Mouse (Mus musculus): ENCODE measurements at regions not wholly inside any gene's neighbourhood (a gene's known extent, or its start where the extent isn't known, plus 50 kb on each side); places are given as distances from the start of the nearest gene placed in this dataset.

- WGBS = 87% methylated on average over 2 of the region's 2 CpGs
- H3K9me3 ChIP-seq = no peaks in the 10 kb centered on the region
- H3K27me3 ChIP-seq (replicated peaks) = no peaks in the 10 kb centered on the region
- no peaks in the 10 kb centered on the region for H3K36me3 ChIP-seq (replicated peaks)
- no peak overlapping the region for H3K4me3 ChIP-seq
- no peak overlapping the region for H3K9ac ChIP-seq
- no peaks in the 10 kb centered on the region for H3K4me1 ChIP-seq
- no peak for ATAC-seq (replicated peaks)
- H3K4me2 ChIP-seq = no peak overlapping the region
- H3K27ac ChIP-seq = no peak overlapping the region
Measured at GRCm38 (mm10) chr13:60340068-60340467, 162.9 kb upstream of the Gas1 start.

- no peak for ATAC-seq (replicated peaks)
- Histone ChIP-seq H3K4me2 (no peak overlapping the region), H3K36me3 (replicated peaks) (no peaks in the 10 kb centered on the region), H3K9ac (no peak overlapping the region), H3K4me1 (no peaks in the 10 kb centered on the region), H3K27me3 (replicated peaks) (no peaks in the 10 kb centered on the region), H3K4me3 (no peak overlapping the region), H3K27ac (no peak overlapping the region), H3K9me3 (no peaks in the 10 kb centered on the region)
- WGBS = 22% methylated on average over 7 of the region's 7 CpGs
Measured at GRCm38 (mm10) chr13:60347881-60348280, 170.7 kb upstream of the Gas1 start.

GRCm38 (mm10) chr13:60348438-60348837 is 171.3 kb upstream of the Gas1 start:
- Histone ChIP-seq H3K27ac (no peak overlapping the region), H3K9me3 (no peaks in the 10 kb centered on the region), H3K4me3 (no peak overlapping the region), H3K9ac (no peak overlapping the region), H3K4me1 (no peaks in the 10 kb centered on the region), H3K36me3 (replicated peaks) (no peaks in the 10 kb centered on the region), H3K4me2 (no peak overlapping the region), H3K27me3 (replicated peaks) (no peaks in the 10 kb centered on the region)
- WGBS = 70% methylated on average over 2 of the region's 2 CpGs
- no peak for ATAC-seq (replicated peaks)

- WGBS = 83% methylated on average over 6 of the region's 6 CpGs
- no peak overlapping the region for H3K9ac ChIP-seq
Measured at GRCm38 (mm10) chr13:60355707-60356490, 178.7 kb upstream of the Gas1 start.

GRCm38 (mm10) chr13:60358408-60359060 is 181.4 kb upstream of the Gas1 start:
- ATAC-seq (replicated peaks) = no peak
- Histone ChIP-seq H3K4me2 (no peak overlapping the region), H3K9ac (no peak overlapping the region), H3K27me3 (replicated peaks) (no peaks in the 10 kb centered on the region), H3K9me3 (no peaks in the 10 kb centered on the region), H3K4me1 (no peaks in the 10 kb centered on the region), H3K27ac (no peak overlapping the region), H3K36me3 (replicated peaks) (no peaks in the 10 kb centered on the region), H3K4me3 (no peak overlapping the region)
- WGBS = 89% methylated on average over 7 of the region's 7 CpGs

More at GRCm38 (mm10) chr13:60355707-60356490, 178.7 kb upstream of the Gas1 start:
- Histone ChIP-seq H3K9me3 (no peaks in the 10 kb centered on the region), H3K27ac (no peak overlapping the region), H3K27me3 (replicated peaks) (no peaks in the 10 kb centered on the region), H3K36me3 (replicated peaks) (no peaks in the 10 kb centered on the region), H3K4me1 (no peaks in the 10 kb centered on the region), H3K4me3 (no peak overlapping the region), H3K4me2 (no peak overlapping the region)
- no peak for ATAC-seq (replicated peaks)

GRCm38 (mm10) chr13:60364778-60365672 is 187.9 kb upstream of the Gas1 start:
- H3K4me3 ChIP-seq = no peak overlapping the region
- no peaks in the 10 kb centered on the region for H3K4me1 ChIP-seq
- ATAC-seq (replicated peaks) = no peak
- no peak overlapping the region for H3K4me2 ChIP-seq
- no peak overlapping the region for H3K9ac ChIP-seq
- no peaks in the 10 kb centered on the region for H3K36me3 ChIP-seq (replicated peaks)
- no peak overlapping the region for H3K27ac ChIP-seq
- H3K27me3 ChIP-seq (replicated peaks) = no peaks in the 10 kb centered on the region
- WGBS = 65% methylated on average over 13 of the region's 13 CpGs
- no peaks in the 10 kb centered on the region for H3K9me3 ChIP-seq

- Histone ChIP-seq H3K9ac (no peak overlapping the region), H3K27ac (no peak overlapping the region), H3K4me2 (no peak overlapping the region), H3K36me3 (replicated peaks) (no peaks in the 10 kb centered on the region), H3K4me3 (no peak overlapping the region), H3K9me3 (no peaks in the 10 kb centered on the region), H3K27me3 (replicated peaks) (no peaks in the 10 kb centered on the region), H3K4me1 (no peaks in the 10 kb centered on the region)
- WGBS = 89% methylated on average over 4 of the region's 4 CpGs
- ATAC-seq (replicated peaks) = no peak
Measured at GRCm38 (mm10) chr13:60369216-60369615, 192.1 kb upstream of the Gas1 start.

GRCm38 (mm10) chr13:60371656-60372055 is 194.5 kb upstream of the Gas1 start:
- Histone ChIP-seq H3K27ac (no peak overlapping the region), H3K4me1 (no peaks in the 10 kb centered on the region), H3K9ac (no peak overlapping the region), H3K36me3 (replicated peaks) (no peaks in the 10 kb centered on the region), H3K4me3 (no peak overlapping the region), H3K27me3 (replicated peaks) (no peaks in the 10 kb centered on the region), H3K4me2 (no peak overlapping the region), H3K9me3 (no peaks in the 10 kb centered on the region)
- WGBS = 79% methylated on average over 2 of the region's 2 CpGs
- ATAC-seq (replicated peaks) = no peak

- no peak overlapping the region for H3K4me2 ChIP-seq
- no peak overlapping the region for H3K9ac ChIP-seq
- H3K36me3 ChIP-seq (replicated peaks) = no peaks in the 10 kb centered on the region
- H3K27ac ChIP-seq = no peak overlapping the region
- no peaks in the 10 kb centered on the region for H3K27me3 ChIP-seq (replicated peaks)
- no peak for ATAC-seq (replicated peaks)
- no peak overlapping the region for H3K4me3 ChIP-seq
- WGBS = 61% methylated on average over 2 of the region's 2 CpGs
- no peaks in the 10 kb centered on the region for H3K4me1 ChIP-seq
- no peaks in the 10 kb centered on the region for H3K9me3 ChIP-seq
Measured at GRCm38 (mm10) chr13:60376705-60377104, 199.5 kb upstream of the Gas1 start.

- Histone ChIP-seq H3K9me3 (no peaks in the 10 kb centered on the region), H3K9ac (no peak overlapping the region), H3K4me2 (no peak overlapping the region), H3K4me1 (no peaks in the 10 kb centered on the region), H3K36me3 (replicated peaks) (no peaks in the 10 kb centered on the region), H3K27me3 (replicated peaks) (no peaks in the 10 kb centered on the region), H3K4me3 (no peak overlapping the region), H3K27ac (no peak overlapping the region)
- ATAC-seq (replicated peaks) = no peak
- 91% methylated on average over 2 of the region's 2 CpGs for WGBS
Measured at GRCm38 (mm10) chr13:60382855-60383254, 205.7 kb upstream of the Gas1 start.

- H3K9ac ChIP-seq = no peak overlapping the region
- H3K36me3 ChIP-seq (replicated peaks) = no peaks in the 10 kb centered on the region
- no peak for ATAC-seq (replicated peaks)
- H3K9me3 ChIP-seq = no peaks in the 10 kb centered on the region
- no peak overlapping the region for H3K4me2 ChIP-seq
- no peaks in the 10 kb centered on the region for H3K4me1 ChIP-seq
- WGBS = 92% methylated on average over 2 of the region's 2 CpGs
- no peak overlapping the region for H3K4me3 ChIP-seq
- no peaks in the 10 kb centered on the region for H3K27me3 ChIP-seq (replicated peaks)
- H3K27ac ChIP-seq = no peak overlapping the region
Measured at GRCm38 (mm10) chr13:60398836-60399235, 202.9 kb upstream of the Dapk1 start.

- H3K27ac ChIP-seq = no peak overlapping the region
- H3K9ac ChIP-seq = no peak overlapping the region
- no peaks in the 10 kb centered on the region for H3K4me1 ChIP-seq
- WGBS = 86% methylated on average over 3 of the region's 3 CpGs
- ATAC-seq (replicated peaks) = no peak
- H3K36me3 ChIP-seq (replicated peaks) = no peaks in the 10 kb centered on the region
- no peak overlapping the region for H3K4me3 ChIP-seq
- H3K4me2 ChIP-seq = no peak overlapping the region
- no peaks in the 10 kb centered on the region for H3K9me3 ChIP-seq
- no peaks in the 10 kb centered on the region for H3K27me3 ChIP-seq (replicated peaks)
Measured at GRCm38 (mm10) chr13:60400764-60401487, 200.8 kb upstream of the Dapk1 start.

Data from midbrain, embryonic 15.5 days (tissue).